34 mouse cellular contexts compared by ENCODE assay signal in genomic region chr11:116036671-116037070, GRCm38 (mm10).
"Had no signal": no experiment of that assay in that cellular context is flagged by ENCODE, and none has a peak within 500 bp of the region (broad histone marks: within the 10 kb centered on the region; RNA-seq: fewer than 3 reads in every experiment).

No protein-coding gene starts in this region.

- H3K4me3 ChIP-seq: heart, embryonic 10.5 days; heart, embryonic 12.5 days; heart, embryonic 13.5 days; heart, embryonic 15.5 days; hindbrain, embryonic 10.5 days; hindbrain, embryonic 12.5 days; hindbrain, embryonic 13.5 days; hindbrain, embryonic 15.5 days; intestine, embryonic 15.5 days; kidney, embryonic 15.5 days; left cerebral cortex, adult 2 months had no signal

- DNase-seq: heart, postnatal 10 days; heart, postnatal 14 days; heart, postnatal 36 days; heart, postnatal 4 days; kidney, adult 11 months; kidney, adult 18-20 months; kidney, adult 2 months; kidney, adult 8-10 months; kidney, adult 9 months; kidney, postnatal 10 days; kidney, postnatal 14 days; kidney, postnatal 25 days; kidney, postnatal 36 days; kidney, postnatal 4 days; layer of hippocampus, adult 9-11 months had no signal

- H3K27ac ChIP-seq: heart, embryonic 10.5 days; heart, embryonic 13.5 days; heart, embryonic 15.5 days; hindbrain, embryonic 10.5 days; hindbrain, embryonic 12.5 days; hindbrain, embryonic 13.5 days; hindbrain, embryonic 14.5 days; hindbrain, embryonic 15.5 days; hindbrain, postnatal 0 days; intestine, embryonic 15.5 days; kidney, embryonic 15.5 days; kidney, postnatal 0 days; left cerebral cortex, adult 2 months had no signal

- H3K9me3 ChIP-seq: heart, embryonic 10.5 days; heart, embryonic 13.5 days; heart, embryonic 15.5 days; hindbrain, embryonic 10.5 days; hindbrain, embryonic 12.5 days; hindbrain, embryonic 13.5 days; hindbrain, embryonic 15.5 days; intestine, embryonic 15.5 days; kidney, embryonic 15.5 days had no signal

- ATAC-seq: hindbrain, embryonic 16.5 days; hindbrain, postnatal 0 days; inflammation-experienced regulatory T-cells, adult 6 months; intestine, embryonic 15.5 days; intestine, embryonic 16.5 days; intestine, postnatal 0 days had no signal

- H3K4me2 ChIP-seq: heart, embryonic 11.5 days; heart, embryonic 12.5 days; heart, embryonic 13.5 days; heart, embryonic 15.5 days; hindbrain, embryonic 12.5 days; hindbrain, embryonic 13.5 days; hindbrain, embryonic 14.5 days; hindbrain, embryonic 15.5 days; intestine, embryonic 15.5 days; kidney, embryonic 15.5 days had no signal

- H3K9ac ChIP-seq: heart, embryonic 12.5 days; heart, embryonic 13.5 days; heart, embryonic 15.5 days; hindbrain, embryonic 12.5 days; hindbrain, embryonic 13.5 days; hindbrain, embryonic 14.5 days; hindbrain, embryonic 15.5 days; intestine, embryonic 15.5 days; kidney, embryonic 15.5 days had no signal

- H3K27me3 ChIP-seq: heart, embryonic 12.5 days; heart, embryonic 13.5 days; heart, embryonic 15.5 days; hindbrain, embryonic 12.5 days; hindbrain, embryonic 13.5 days; hindbrain, embryonic 15.5 days; intestine, embryonic 15.5 days; kidney, embryonic 15.5 days had no signal
